Mouse (Mus musculus): ENCODE results near the gene Ubash3a.
A peak's percentile ranks its signal among the peaks of the same experiment; 100 is the strongest.

Ubash3a gene

DNA sequence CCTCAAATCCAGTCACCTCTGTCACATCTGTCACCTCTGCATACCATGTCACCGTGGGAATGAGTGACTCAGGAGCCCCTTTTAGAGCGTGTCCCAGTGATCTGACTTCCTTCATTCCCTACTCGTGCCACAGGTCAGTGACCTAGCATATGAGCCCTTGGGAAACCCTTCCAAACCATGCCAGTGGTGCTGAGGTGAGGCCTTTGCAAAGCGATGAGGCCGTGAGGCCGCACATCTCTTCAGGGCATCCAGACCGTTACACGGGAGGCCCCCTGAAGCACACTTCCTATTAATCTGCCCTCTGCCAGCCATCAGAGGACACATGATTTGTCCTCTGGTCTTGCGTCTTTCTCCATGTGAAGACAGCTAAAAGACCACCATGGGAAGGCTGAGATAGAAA is 71.9 kb downstream of the Ubash3a start:
- no peak for DNase-seq (ENCODE audit: low spot score in 2 of 2)

DNA sequence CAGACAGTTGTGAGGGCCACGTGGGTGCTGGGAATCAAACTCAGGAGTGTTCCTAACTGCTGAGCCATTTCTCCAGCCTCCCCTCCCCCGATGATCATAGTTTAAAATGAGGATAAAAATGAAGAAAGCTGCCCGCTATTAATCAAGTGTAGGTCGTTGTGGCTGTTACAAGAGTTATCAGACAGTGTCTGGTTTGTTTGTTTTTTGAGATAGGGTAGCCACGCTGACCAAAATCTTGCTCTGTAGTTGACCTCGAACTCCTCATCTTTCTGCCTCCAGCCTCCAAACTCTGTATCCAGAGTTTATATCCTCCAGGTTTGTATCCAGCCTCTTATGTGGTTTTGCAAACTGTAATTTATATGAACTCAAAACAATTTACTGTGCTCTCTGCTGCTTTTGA is 72.6 kb downstream of the Ubash3a start:
- no peak for DNase-seq (ENCODE audit: low spot score in 2 of 2)

DNA sequence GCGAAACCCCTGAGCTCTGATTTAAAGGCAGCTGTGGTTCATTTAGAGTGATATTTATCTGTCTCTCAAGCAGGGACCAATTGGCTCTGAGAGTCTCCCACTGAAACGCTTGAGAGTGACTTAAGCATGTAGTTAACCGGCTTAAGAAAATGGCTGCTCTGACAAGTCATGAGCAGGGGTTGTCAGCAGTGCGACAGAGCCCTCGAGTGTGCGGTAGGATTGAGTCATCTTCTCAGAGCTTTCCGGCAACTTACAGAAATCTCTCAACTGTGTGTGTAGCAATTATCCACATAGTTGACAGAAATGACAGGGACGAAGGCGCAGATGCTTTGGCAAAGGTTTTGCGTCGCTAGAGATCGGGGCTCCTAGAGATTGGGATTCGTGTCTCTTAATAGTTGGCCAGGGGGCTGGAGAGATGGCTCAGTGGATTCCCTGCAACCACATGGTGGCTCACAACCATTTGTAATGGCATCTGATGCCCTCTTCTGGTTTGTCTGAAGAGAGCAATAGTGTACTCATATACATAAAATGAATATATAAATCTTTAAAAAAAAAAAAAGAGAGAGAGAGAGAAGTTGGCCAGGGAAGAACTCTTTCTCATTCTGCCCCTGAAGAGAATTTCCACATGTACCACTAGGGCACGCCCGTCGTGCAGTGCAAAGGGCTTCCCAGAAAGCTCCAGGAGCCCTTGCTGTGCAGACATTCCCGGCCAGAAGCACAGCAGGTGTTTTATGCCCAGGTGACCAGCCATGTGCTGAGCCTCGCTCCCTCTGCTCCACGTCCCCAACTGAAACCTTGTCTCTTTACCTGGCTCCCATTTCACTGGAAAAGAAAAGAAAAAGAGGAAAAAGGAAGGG is 74.4 kb downstream of the Ubash3a start:
- no peak for DNase-seq (ENCODE audit: low spot score in 2 of 2)

DNA sequence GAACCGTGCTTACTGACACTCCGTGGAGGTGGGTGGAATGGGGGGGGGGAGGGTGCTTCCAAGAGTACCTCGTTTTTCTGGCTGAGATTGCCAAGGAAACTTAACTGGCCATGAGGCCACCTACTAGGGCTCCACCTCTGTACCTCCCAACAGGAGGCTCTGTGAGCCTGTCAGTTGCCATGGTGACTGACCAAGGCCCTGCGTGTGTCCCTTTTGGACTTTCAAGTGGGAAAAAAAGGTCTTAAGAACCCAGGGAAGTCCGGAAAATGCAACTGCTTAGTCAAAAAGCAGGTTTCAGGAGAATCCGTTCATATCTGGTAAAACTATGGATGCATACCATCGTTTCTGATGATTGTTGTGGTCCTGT is 75.0 kb downstream of the Ubash3a start:
- DNase-seq (ENCODE audit: low spot score in 2 of 2): no peak

DNA sequence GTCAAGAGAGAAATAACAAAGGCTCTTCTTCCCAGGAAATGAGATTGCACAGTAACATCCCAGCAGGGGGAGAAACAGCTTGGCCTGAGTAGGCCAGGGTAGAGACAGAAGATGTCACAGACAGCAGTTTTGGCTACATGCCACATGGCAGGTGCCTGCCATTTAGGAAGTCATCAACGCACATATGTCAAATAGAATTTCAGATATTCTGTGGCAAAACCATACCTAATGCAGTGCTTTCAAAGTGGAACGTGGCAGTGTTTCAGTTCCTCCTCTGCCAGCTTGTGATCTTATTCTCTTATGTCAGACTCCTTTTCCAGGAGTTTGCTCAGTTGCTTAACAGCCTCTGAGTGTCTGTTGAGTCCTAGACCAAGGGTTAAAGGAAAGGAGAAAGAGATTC is 78.2 kb downstream of the Ubash3a start:
- no peak for DNase-seq (ENCODE audit: low spot score in 2 of 2)

DNA sequence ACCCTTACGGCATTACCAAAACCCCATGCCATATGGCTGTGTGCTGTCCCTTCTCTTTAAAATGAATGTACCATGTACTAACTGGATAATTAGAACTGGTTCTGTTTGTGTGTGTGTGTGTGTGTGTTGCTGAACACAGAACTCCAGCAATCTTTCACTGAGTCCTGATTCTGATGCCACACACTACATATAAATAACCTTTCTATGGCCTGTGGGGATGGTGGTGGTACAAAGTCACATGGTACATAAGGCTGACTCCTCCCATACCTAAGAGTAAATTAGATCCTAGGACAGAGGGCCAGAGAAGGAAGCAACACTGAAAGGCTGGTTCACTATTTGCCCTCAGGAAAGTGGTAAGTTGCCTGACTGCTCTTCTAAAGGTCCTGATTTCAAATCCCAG is 78.8 kb downstream of the Ubash3a start, which contains the start of gene Slc37a1:
Slc37a1 (plus strand) TSS at position 301 of the 400 bp plus-strand sequence.
- DNase-seq (ENCODE audit: low spot score in 2 of 2): no peak

DNA sequence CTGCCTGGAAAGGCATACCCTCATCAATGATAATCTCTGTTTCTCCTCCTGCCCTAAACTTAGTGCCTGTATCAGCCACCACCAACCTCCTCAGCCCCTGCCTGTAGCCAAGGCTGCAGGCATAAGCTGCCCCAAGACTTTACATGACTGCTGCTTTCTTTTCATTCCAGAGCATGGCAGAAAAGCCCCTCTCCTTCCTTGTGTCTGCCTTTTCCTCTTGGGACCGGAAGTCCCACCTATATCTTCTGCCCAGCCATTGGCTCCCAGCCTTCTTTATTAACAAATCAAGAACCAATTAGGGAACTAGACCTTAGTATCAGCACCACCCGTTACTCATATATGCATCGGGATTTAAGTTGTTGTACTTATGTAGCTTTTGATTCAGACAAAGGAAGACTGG is 79.5 kb downstream of the Ubash3a start:
- DNase-seq (ENCODE audit: low spot score in 2 of 2): no peak

DNA sequence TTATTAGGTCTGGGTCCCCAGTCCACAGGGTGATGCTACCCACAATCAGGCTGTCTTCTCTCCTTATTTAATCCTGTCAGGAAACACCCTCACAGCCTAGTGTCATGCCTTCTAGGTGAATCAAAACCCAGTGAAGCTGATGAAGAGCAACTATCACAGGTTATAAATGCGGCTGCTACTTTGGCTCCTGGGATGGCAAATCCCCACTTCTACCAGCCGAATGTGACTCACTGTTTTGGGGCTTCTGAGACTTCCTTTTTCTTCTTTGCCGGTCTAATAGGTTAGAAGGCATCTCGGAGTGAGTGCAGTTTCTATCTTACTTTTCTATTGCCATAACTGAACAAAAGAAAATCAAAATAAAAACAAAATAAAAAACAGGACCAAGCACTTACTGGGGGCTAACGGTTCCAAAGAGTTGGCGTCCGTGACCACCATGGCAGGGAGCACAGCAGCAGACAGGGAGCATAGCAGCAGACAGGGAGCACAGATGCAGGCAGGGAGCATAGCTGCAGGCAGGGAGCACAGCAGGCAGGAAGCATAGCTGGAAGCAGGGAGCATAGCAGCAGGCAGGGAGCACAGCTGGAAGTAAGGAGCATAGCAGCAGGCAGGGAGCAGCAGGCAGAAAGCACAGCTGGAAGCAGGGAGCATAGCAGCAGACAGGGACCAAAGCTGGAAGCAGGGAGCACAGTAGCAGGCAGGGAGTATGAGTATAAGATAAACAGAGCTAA is 81.5 kb downstream of the Ubash3a start:
- no peak for DNase-seq (ENCODE audit: low spot score in 2 of 2)

DNA sequence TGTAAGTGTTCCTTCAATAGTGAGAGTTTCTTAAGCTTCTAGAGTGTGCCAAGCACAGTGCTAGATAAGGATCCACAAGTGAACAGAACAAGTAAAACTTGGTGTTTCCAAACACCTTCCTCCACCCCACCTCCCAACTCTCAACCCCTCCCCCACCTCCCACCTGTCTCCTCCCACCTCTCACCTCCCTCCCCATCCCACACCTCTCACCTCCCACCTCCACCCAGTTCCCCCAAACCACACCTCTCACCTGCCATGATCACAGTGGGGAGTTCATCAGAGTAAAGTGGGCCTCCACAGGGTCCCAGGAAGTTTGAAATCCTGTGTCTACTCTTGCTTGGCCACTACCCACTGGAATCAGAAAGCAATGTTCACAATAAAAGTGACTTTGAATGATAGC is 82.6 kb downstream of the Ubash3a start:
- no peak for DNase-seq (ENCODE audit: low spot score in 2 of 2)

DNA sequence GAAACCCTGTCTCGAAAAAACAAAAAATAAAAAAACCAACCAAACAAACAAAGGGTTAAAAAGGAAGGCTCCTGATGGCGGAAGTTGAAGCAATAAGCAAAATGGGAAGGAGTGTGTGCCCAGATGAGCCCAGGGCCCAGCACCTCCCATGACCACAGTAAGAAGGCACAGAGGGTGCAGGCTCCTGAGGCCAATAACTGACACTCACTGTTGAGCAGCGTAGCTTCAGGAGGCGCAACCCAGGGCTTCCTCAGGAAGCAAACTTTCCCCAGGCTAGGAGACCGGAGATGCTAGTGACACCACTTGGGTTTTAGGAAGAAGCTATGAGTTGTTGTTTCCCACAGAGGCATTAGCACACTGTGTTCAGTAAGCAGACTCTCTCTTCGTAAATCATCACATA is 83.2 kb downstream of the Ubash3a start:
- DNase-seq (ENCODE audit: low spot score in 2 of 2): no peak

DNA sequence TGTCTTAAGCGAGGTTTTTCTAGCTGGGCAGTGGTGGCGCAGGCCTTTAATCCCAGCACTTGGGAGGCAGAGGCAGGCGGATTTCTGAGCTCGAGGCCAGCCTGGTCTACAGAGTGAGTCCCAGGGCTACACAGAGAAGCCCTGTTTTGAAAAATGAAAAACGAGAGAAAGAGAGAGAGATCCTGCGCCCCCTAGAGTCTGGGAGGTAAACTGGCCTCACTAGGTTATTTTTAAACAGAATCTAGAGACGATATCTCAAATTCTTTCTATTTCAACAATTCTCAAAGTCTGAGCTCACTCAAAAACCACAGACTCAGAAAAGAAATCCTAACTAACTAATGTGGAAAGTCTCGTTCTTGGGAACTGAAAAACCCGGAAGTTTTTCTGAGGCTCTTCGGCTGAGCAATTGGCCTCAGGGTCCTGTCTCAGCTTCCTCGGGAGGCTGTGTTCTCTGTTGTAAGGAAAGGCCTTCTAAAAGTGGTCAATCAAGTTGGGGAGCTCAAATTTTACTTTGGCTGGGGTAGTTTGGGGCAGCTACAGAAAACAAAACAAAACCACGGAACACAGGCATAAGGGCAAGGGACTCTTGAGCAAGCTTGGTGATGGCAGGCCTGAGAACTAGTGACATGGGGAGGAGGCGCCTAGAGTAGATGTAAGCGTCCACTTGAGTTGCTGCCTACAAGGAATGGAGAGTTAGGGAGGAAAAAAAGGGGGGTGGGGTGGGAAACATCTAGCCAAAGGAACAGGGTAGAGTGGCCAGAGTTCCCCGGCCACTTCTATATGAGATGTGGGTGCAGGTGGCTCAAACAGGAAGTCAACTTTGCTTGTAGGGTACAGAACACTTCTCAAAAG is 86.9 kb downstream of the Ubash3a start:
- DNase-seq (ENCODE audit: low spot score in 2 of 2): no peak

DNA sequence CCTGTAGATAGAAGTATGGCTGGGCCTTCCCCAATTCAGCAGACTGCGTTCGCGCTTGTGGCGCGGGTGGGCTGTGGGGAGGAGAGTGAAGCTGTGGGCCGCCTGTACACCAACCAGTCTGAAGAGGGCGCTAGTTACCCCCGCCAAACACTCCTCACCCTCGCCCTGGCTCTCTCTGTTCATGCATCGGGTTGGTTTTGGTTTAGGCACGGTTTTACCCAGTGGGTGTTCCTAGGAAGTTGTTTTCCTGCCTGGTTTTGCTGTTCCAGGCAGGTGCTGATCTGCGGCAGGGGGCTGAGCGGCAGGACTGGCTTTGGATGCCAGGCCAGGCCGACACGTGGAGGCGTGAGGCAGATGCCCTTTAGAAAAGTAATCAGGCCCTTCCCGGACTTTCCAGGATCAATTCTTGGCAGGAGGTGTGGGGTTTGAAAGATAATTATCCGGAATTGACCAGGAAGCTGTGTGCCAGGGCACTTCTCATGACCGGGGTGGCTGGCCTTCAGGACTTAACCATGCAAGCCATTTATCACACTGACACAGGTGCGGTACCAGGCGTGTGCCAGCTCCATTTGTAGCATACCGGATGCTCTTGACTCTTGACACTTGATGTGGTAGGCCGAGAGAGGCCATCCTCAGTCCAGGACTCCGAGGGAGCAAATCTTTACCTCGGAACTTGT is 87.7 kb downstream of the Ubash3a start:
- no peak for DNase-seq (ENCODE audit: low spot score in 2 of 2)

DNA sequence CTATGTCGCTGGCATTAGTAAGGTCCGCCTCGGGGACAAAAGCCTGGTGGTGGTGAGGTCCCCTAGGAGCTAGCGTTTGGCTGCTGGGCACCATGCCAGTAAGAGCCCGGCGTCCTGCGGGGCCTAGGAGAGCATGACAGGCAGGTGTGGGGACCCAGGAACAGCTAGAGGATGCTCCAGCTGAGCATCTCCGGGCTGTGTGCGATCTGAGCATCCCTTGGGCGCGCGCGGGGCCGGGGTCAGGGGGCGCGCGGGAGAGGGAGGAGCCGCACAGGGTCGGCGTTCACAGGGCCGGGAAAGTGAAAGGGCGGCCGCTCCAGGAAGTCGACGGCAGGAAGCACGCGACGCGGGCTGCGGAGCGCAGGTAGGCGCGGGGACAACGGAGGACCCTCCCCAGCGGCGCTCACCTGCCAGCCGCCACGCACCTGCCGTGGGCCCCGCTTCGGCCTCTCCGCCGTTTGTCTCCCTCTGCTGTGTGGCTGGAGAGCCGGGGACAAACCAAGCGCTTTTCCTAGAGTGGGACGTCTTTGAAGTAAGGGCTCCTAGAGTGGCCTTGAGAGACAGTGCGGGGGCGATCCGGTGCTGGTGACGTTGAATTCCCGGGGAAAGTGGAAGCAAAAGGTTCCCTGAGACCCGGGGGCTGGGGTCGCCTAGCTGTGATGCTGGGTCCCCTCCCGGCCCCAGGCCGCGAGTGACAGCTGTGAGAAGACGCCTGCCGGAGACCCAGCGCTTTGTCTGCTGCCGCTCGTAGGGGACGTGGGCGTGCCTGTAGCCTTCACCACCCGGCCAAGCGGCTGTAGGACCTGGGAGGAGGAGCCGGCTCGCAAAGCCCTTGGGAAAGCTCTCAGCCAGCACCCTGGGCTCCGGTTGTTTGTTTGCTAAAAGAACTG is 88.5 kb downstream of the Ubash3a start:
- DNase-seq (ENCODE audit: low spot score in 2 of 2): peak; percentile 68 to 75

Measured in right cerebral cortex, postnatal 36 days (tissue).